Mouse (Mus musculus) heart, embryonic 12.5 days (tissue): ENCODE results near the gene Gm43552. TPM values are rescaled to one million over a fixed set of nuclear protein-coding genes. Genes with fewer than 3 reads are reported as not detected.

ENCODE experiments used
- polyA plus RNA-seq: library from polyadenylated mRNA; unstranded; fragments of >200 nt; fragmentation: Nextera tagmentation; extraction: Ambion mirVana; gene quantifications from 2 replicates; pipeline ENCODE4 v1.2.1, GENCODE M21; 2016

Gene Gm43552
- polyA plus RNA-seq, 1 experiment from 2014 or later: not detected

Other genes starting within 250 kb of the Gm43552 start
- 69.3 and 74.6 TPM in 2 replicates for gene Rfc1, start 157.2 kb downstream of the Gm43552 start, polyA plus RNA-seq
- 0.15 TPM in 1 of 2 replicates, not detected in the other for gene Klb, start 144.5 kb downstream of the Gm43552 start, polyA plus RNA-seq
- 599 and 612 TPM in 2 replicates for gene Rpl9, start 101.4 kb downstream of the Gm43552 start, polyA plus RNA-seq
- 54.0 and 55.6 TPM in 2 replicates for gene Lias, start 101.3 kb downstream of the Gm43552 start, polyA plus RNA-seq
- 93.5 and 94.4 TPM in 2 replicates for gene Ugdh, start 56.9 kb downstream of the Gm43552 start, polyA plus RNA-seq
- 124 and 138 TPM in 2 replicates for gene Smim14, start 44.4 kb upstream of the Gm43552 start, polyA plus RNA-seq
- 142 and 152 TPM in 2 replicates for gene Ube2k, start 44.4 kb upstream of the Gm43552 start, polyA plus RNA-seq
- gene Pds5a, start 205.4 kb upstream of the Gm43552 start, polyA plus RNA-seq: 61.7 and 63.8 TPM in 2 replicates